ENCODE assay signal across 33 mouse cellular contexts in genomic region chr7:113471653-113472052, GRCm38 (mm10).
"Had no signal": no experiment of that assay in that cellular context is flagged by ENCODE, and none has a peak within 500 bp of the region (broad histone marks: within the 10 kb centered on the region; RNA-seq: fewer than 3 reads in every experiment).

No protein-coding gene starts in this region.

- H3K4me3 ChIP-seq: heart, embryonic 10.5 days; heart, embryonic 12.5 days; heart, embryonic 13.5 days; heart, embryonic 15.5 days; hindbrain, embryonic 10.5 days; hindbrain, embryonic 12.5 days; hindbrain, embryonic 13.5 days; hindbrain, embryonic 15.5 days; kidney, embryonic 15.5 days; layer of hippocampus, adult 2 months; left cerebral cortex, adult 2 months had no signal

- H3K27me3 ChIP-seq: heart, embryonic 12.5 days; heart, embryonic 13.5 days; heart, embryonic 15.5 days; hindbrain, embryonic 12.5 days; hindbrain, embryonic 13.5 days; hindbrain, embryonic 15.5 days; kidney, embryonic 15.5 days had no signal

- H3K27ac ChIP-seq: heart, embryonic 10.5 days; heart, embryonic 13.5 days; heart, embryonic 15.5 days; hindbrain, embryonic 10.5 days; hindbrain, embryonic 12.5 days; hindbrain, embryonic 13.5 days; hindbrain, embryonic 14.5 days; hindbrain, embryonic 15.5 days; hindbrain, postnatal 0 days; kidney, embryonic 15.5 days; kidney, postnatal 0 days; layer of hippocampus, adult 2 months; left cerebral cortex, adult 2 months had no signal

- DNase-seq: heart, postnatal 10 days; heart, postnatal 14 days; heart, postnatal 36 days; heart, postnatal 4 days; kidney, adult 11 months; kidney, adult 18-20 months; kidney, adult 2 months; kidney, adult 8-10 months; kidney, adult 9 months; kidney, postnatal 10 days; kidney, postnatal 14 days; kidney, postnatal 25 days; kidney, postnatal 36 days; kidney, postnatal 4 days; layer of hippocampus, adult 9-11 months; layer of hippocampus, postnatal 36 days had no signal

- H3K9ac ChIP-seq: heart, embryonic 12.5 days; heart, embryonic 13.5 days; heart, embryonic 15.5 days; hindbrain, embryonic 12.5 days; hindbrain, embryonic 13.5 days; hindbrain, embryonic 14.5 days; hindbrain, embryonic 15.5 days; kidney, embryonic 15.5 days had no signal

- H3K9me3 ChIP-seq: heart, embryonic 10.5 days; heart, embryonic 12.5 days; heart, embryonic 13.5 days; heart, embryonic 15.5 days; hindbrain, embryonic 10.5 days; hindbrain, embryonic 12.5 days; hindbrain, embryonic 13.5 days; hindbrain, embryonic 15.5 days; kidney, embryonic 15.5 days had no signal

- H3K4me1 ChIP-seq: heart, embryonic 10.5 days; heart, embryonic 12.5 days; heart, embryonic 13.5 days; heart, embryonic 15.5 days; hindbrain, embryonic 10.5 days; hindbrain, embryonic 12.5 days; hindbrain, embryonic 13.5 days; hindbrain, embryonic 15.5 days; kidney, embryonic 15.5 days had no signal

- ATAC-seq: hindbrain, embryonic 16.5 days; hindbrain, postnatal 0 days; inflammation-experienced regulatory T-cells, adult 6 months had no signal

- H3K4me2 ChIP-seq: heart, embryonic 11.5 days; heart, embryonic 12.5 days; heart, embryonic 13.5 days; heart, embryonic 15.5 days; hindbrain, embryonic 12.5 days; hindbrain, embryonic 13.5 days; hindbrain, embryonic 14.5 days; hindbrain, embryonic 15.5 days; kidney, embryonic 15.5 days had no signal

- H3K36me3 ChIP-seq: heart, embryonic 10.5 days; heart, embryonic 12.5 days; heart, embryonic 13.5 days; heart, embryonic 15.5 days; hindbrain, embryonic 10.5 days; hindbrain, embryonic 12.5 days; hindbrain, embryonic 13.5 days; hindbrain, embryonic 15.5 days; kidney, embryonic 15.5 days had no signal
